Mouse (Mus musculus) ES-E14 (cell line): ENCODE measurements around the gene Gjc2. TPM values are rescaled to one million over a fixed set of nuclear protein-coding genes. Genes with fewer than 3 reads are reported as not detected.

Source experiments
- DNase-seq: peaks from one replicate; pipeline ENCODE4 v3.0.0-alpha.2; 2013; ENCODE audit warnings: low read depth, low spot score
- H3K27ac ChIP-seq: 2 replicates; pipeline ENCODE4 v1.5.1; 2012; ENCODE audit warnings: low read depth, mild to moderate bottlenecking, low read length, moderate library complexity, mixed read lengths; ENCODE audit not compliant: poor library complexity, insufficient read depth, severe bottlenecking
- H3K36me3 ChIP-seq: 2 replicates; pipeline ENCODE4 v1.6.1; 2012; ENCODE audit warnings: mild to moderate bottlenecking, low read length, moderate library complexity, mixed read lengths; ENCODE audit not compliant: control insufficient read depth, poor library complexity, insufficient read depth, severe bottlenecking
- H3K4me1 ChIP-seq, 2 experiments: fragments of 150-350 bp in 1 of 2; sonication (generic) in 1 of 2; 2 replicates each; pipeline ENCODE4 v1.6.1; 2012; ENCODE audit warnings: low read length in 2 of 2, mild to moderate bottlenecking in 1 of 2, mixed read lengths in 1 of 2; ENCODE audit not compliant: control insufficient read depth in 2 of 2, insufficient read depth in 2 of 2, poor library complexity in 1 of 2
- H3K4me3 ChIP-seq, 2 experiments: fragments of 150-350 bp in 1 of 2; sonication (generic) in 1 of 2; 2 replicates each; pipeline ENCODE4 v1.5.1; 2012; ENCODE audit warnings: low read length in 2 of 2, low read depth in 1 of 2, mild to moderate bottlenecking in 1 of 2, mixed read lengths in 1 of 2; ENCODE audit not compliant: insufficient read depth in 1 of 2, poor library complexity in 1 of 2, severe bottlenecking in 1 of 2
- H3K9ac ChIP-seq: 2 replicates; pipeline ENCODE4 v1.6.1; 2012; ENCODE audit warnings: low read depth, mild to moderate bottlenecking, low read length, mixed read lengths; ENCODE audit not compliant: poor library complexity, insufficient read depth, severe bottlenecking
- H3K9me3 ChIP-seq: fragments of 150-350 bp; sonication (generic); 2 replicates; pipeline ENCODE4 v1.6.1; 2012; ENCODE audit warnings: low read depth, mild to moderate bottlenecking, low read length; ENCODE audit not compliant: control insufficient read depth, insufficient read depth
- CHD2 ChIP-seq: IDR thresholded peaks from 2 replicates; pipeline ENCODE4 v1.6.1; 2014; ENCODE audit warnings: mild to moderate bottlenecking, low read depth, low read length, inconsistent platforms
- HCFC1 ChIP-seq: IDR thresholded peaks from 2 replicates; pipeline ENCODE4 v1.6.1; 2012; ENCODE audit warnings: low read length, inconsistent platforms, borderline replicate concordance; ENCODE audit not compliant: insufficient read depth
- MAFK ChIP-seq: IDR thresholded peaks from 2 replicates; pipeline ENCODE4 v1.6.1; 2014; ENCODE audit warnings: mild to moderate bottlenecking, low read depth, low read length, inconsistent platforms; ENCODE audit not compliant: insufficient read depth
- ZC3H11A ChIP-seq: IDR thresholded peaks from 2 replicates; pipeline ENCODE4 v1.6.1; 2012; ENCODE audit warnings: low read depth, mild to moderate bottlenecking, inconsistent platforms, low read length, borderline replicate concordance
- ZNF384 ChIP-seq: IDR thresholded peaks from 2 replicates; pipeline ENCODE4 v1.6.1; 2012; ENCODE audit warnings: low read depth, low read length, inconsistent platforms
- in situ Hi-C, 2 experiments: fragments of 600-800 bp; cut with MboI; formaldehyde crosslinking; loops; one replicate each; pipeline ENCODE4 v1.15.1; 2025; ENCODE audit warnings: low sequenced_read_pairs in 2 of 2, inconsistent platforms in 1 of 2; ENCODE audit not compliant: unreplicated experiment in 2 of 2
- total RNA-seq: library from RNA; depleted of rRNA; stranded (reverse); fragments of 300-350 nt; gene quantifications from 2 replicates; pipeline ENCODE4 v1.2.3, GENCODE M21; 2012

Gene Gjc2
- total RNA-seq, 1 experiment: not detected

- Histone ChIP-seq H3K9ac (no peak overlapping the region), H3K4me3 (no peak overlapping the region), H3K9me3 (no peaks in the 10 kb centered on the region), H3K4me1 (peaks cover 0 to 7% of the 10 kb centered on the region in 2 experiments; a peak in 1 of 4 replicates), H3K36me3 (no peaks in the 10 kb centered on the region), H3K27ac (no peak overlapping the region)
- no peak for DNase-seq
- in situ Hi-C loops: no loop called here
- TF ChIP-seq HCFC1: no peak
- no peak for TF ChIP-seq ZC3H11A
- TF ChIP-seq ZNF384: no peak
- no peak for TF ChIP-seq CHD2
- TF ChIP-seq MAFK: no peak
These were observed 44.2 kb downstream of the Gjc2 start for GRCm38 (mm10) chr11:59138537-59139486.

- TF ChIP-seq HCFC1 (no peak), ZC3H11A (no peak), ZNF384 (no peak), CHD2 (no peak)
- Histone ChIP-seq H3K9me3 (no peaks in the 10 kb centered on the region), H3K9ac (no peak overlapping the region), H3K27ac (no peak overlapping the region), H3K4me1 (peaks cover 0 to 7% of the 10 kb centered on the region in 2 experiments; a peak in 1 of 4 replicates), H3K4me3 (no peak overlapping the region), H3K36me3 (no peaks in the 10 kb centered on the region)
- no peak for DNase-seq
- in situ Hi-C loops: no loop called here
These were observed 45.9 kb downstream of the Gjc2 start for GRCm38 (mm10) chr11:59136994-59137706.

DNA sequence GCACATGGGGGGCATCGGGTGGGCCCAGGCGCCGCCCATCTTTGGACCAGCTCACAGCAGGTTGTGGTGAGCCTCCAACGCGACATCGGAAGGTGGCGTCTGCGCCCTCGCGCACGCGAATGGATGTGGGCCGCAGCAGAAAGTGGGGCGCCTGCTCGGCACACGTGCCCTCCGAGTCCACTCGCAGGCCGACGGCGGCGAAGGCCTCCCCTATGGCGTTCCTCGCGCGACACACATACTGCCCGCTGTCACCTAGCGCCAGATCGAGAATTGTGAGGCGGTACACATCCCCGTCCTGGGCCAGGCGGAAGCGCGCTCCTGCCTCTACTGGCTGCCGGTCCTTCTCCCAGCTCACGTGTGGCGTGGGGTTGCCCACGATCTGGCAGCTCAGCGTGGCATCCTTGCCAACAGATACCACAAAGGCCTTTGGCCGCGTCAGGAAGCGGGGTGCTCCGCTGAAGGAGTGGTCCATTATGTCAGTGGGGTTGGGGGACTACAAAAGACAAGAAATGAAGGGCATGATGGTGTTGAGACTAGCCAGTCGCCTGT, 47.0 kb downstream of the Gjc2 start, which contains the start of gene Obscn:
Gene Obscn (minus strand): TSS at position 499 of the 549 bp plus-strand sequence.
- in situ Hi-C loops: no loop called here
- peaks cover 0 to 6% of the 10 kb centered on the region in 2 experiments; a peak in 1 of 4 replicates for H3K4me1 ChIP-seq
- no peak for DNase-seq
- H3K36me3 ChIP-seq: no peaks in the 10 kb centered on the region
- TF ChIP-seq CHD2 (no peak), MAFK (no peak), ZNF384 (no peak), ZC3H11A (no peak), HCFC1 (no peak)
- no peak within 1 kb of the TSS for H3K27ac ChIP-seq
- no peaks in the 10 kb centered on the region for H3K9me3 ChIP-seq
- H3K4me3 ChIP-seq: peak within 1 kb of the TSS; percentile 46 to 59; a peak in 3 of 4 replicates
- peak within 1 kb of the TSS; percentile 45; the same call in 1 of the 2 replicates for H3K9ac ChIP-seq

DNA sequence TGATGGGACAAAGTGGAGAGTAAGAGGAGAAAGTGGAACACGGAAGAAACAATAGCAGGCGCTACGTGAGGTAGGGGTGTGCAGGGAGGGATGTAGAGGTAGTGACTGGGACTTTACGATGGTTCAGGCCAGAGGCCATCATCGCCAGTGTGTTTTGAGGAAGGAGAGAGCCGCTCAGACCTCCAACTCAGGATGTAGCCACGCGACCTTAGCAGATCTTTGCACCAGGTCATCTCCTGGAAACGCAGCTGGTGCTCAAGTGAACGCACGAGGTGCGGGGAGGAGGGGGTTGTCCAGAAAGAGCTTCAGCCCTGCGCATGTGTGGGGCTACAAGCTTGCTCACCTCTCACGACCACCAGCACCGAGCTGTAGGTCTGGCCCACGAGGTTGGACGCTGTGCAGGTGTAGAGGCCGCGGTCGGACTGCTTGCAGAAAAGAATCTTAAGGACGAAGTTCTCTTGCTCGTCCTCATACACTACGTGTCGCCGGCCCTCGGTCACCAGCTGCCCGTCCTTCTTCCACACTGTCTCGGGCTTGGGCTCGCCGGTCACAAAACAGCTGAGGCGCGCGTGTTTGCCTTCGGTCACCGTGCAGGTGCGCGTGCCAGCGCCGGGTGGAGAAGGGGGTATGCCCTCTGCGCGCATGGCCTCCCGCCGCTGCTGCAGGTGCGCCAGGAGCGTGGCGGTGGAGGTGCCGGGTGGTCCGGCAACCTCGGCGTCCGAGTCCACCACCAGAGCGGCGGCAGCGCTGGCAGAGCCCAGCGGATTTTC, 47.8 kb downstream of the Gjc2 start:
- H3K4me3 ChIP-seq: peak overlapping the region; percentile 46 to 59; a peak in 3 of 4 replicates
- no peaks in the 10 kb centered on the region for H3K36me3 ChIP-seq
- H3K9ac ChIP-seq: peak overlapping the region; percentile 5; the same call in 1 of the 2 replicates
- no peak overlapping the region for H3K27ac ChIP-seq
- H3K9me3 ChIP-seq: no peaks in the 10 kb centered on the region
- no peak for TF ChIP-seq MAFK
- no peak for TF ChIP-seq ZC3H11A
- TF ChIP-seq HCFC1: no peak
- in situ Hi-C loops: no loop called here
- no peak for DNase-seq
- peaks cover 0 to 6% of the 10 kb centered on the region in 2 experiments; a peak in 1 of 4 replicates for H3K4me1 ChIP-seq
